Mouse (Mus musculus) neural tube, embryonic 15.5 days (tissue): ENCODE measurements at regions not wholly inside any gene's neighbourhood (a gene's known extent, or its start where the extent isn't known, plus 50 kb on each side); places are given as distances from the start of the nearest gene placed in this dataset.

ENCODE experiments used
- ATAC-seq: fragments of 200-750 bp; cut with Nextera tagmentation; 2 replicates; pipeline ENCODE4 v1.8.0; 2017; ENCODE audit warnings: mild to moderate bottlenecking, moderate TSS enrichment, moderate library complexity; ENCODE audit not compliant: low FRiP score
- H3K27ac ChIP-seq: fragments of 300-500 bp; sonication (generic); replicated peaks from 2 replicates; pipeline ENCODE4 v1.5.1; 2015; ENCODE audit warnings: mild to moderate bottlenecking, inconsistent platforms
- H3K27me3 ChIP-seq: fragments of 300-500 bp; sonication (generic); replicated peaks from 2 replicates; pipeline ENCODE4 v1.6.1; 2015; ENCODE audit warnings: inconsistent platforms
- H3K36me3 ChIP-seq: fragments of 300-500 bp; sonication (generic); 2 replicates; pipeline ENCODE4 v1.6.1; 2015; ENCODE audit warnings: inconsistent platforms
- H3K4me1 ChIP-seq: fragments of 300-500 bp; sonication (generic); 2 replicates; pipeline ENCODE4 v1.6.1; 2015; ENCODE audit warnings: inconsistent platforms
- H3K4me2 ChIP-seq: fragments of 300-500 bp; sonication (generic); 2 replicates; pipeline ENCODE4 v1.6.1; 2015; ENCODE audit warnings: inconsistent platforms, mild to moderate bottlenecking, moderate library complexity
- H3K4me3 ChIP-seq: fragments of 300-500 bp; sonication (generic); replicated peaks from 2 replicates; pipeline ENCODE4 v1.5.1; 2015; ENCODE audit warnings: mild to moderate bottlenecking, inconsistent platforms
- H3K9ac ChIP-seq: fragments of 300-500 bp; sonication (generic); replicated peaks from 2 replicates; pipeline ENCODE4 v1.6.1; 2015; ENCODE audit warnings: mild to moderate bottlenecking, inconsistent platforms
- H3K9me3 ChIP-seq: fragments of 300-500 bp; sonication (generic); replicated peaks from 2 replicates; pipeline ENCODE4 v1.6.1; 2016; ENCODE audit warnings: inconsistent platforms
- WGBS: fragments of 180-500 bp; shearing (Covaris S2); methylation state at CpG from one replicate; pipeline ENCODE4 v1.1.7; 2015; ENCODE audit warnings: mixed read lengths; 5-methylcytosine and 5-hydroxymethylcytosine counted together

DNA sequence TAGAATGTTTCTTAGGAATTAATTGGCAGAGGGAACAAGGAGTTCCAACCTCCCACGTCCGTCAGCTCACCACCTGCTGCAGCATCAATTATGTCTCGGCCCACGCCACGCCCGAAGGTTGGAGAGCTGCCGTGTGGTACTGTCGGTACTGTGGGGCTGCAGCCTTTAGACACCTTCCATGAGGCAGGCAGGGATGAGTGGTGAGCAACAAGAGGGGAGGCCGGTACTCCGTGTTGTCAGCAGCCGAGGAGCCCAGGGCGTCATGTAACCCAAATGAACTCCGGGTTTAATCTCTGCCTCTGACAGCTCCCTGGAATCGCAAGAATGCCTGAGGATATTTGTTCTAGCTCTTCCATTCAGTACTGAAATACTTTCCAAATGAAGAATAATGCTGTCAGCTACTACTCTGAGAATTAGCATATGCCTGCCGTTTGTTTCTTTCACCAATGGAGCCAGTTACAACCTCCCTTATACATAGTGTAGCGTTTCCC is 524.8 kb downstream of the Slc4a3 start:
- H3K36me3 ChIP-seq = no peaks in the 10 kb centered on the region
- no peak overlapping the region for H3K4me3 ChIP-seq
- no peaks in the 10 kb centered on the region for H3K9me3 ChIP-seq
- H3K9ac ChIP-seq = no peak overlapping the region
- H3K4me2 ChIP-seq = no peak overlapping the region
- H3K27ac ChIP-seq = no peak overlapping the region
- no peaks in the 10 kb centered on the region for H3K27me3 ChIP-seq
- peaks cover 20% of the 10 kb centered on the region for H3K4me1 ChIP-seq
- no peak for ATAC-seq
- 72% methylated on average over 16 of the region's 16 CpGs for WGBS

DNA sequence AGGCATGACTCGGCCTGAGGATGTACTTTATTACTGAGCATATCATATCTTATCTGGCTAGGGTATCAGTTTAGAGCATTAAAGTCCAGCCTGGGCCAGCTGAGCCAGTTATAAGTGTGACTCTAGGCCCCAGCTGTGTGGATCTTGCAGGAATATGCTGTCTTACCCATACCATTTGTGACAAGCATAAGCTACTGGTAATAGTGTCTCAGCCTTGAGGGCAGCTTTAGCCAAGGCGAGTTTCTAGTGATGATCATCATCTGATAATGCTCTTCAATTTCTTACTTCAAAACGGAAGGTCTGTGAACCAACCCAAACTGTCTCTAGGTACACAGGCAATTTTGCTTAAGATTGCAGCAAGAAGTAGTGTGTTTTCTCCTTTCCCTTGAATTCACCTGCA is 529.1 kb downstream of the Slc4a3 start:
- H3K4me2 ChIP-seq = no peak overlapping the region
- WGBS = 58% methylated on average over 3 of the region's 3 CpGs
- peak overlapping the region; percentile 72 for H3K27ac ChIP-seq

DNA sequence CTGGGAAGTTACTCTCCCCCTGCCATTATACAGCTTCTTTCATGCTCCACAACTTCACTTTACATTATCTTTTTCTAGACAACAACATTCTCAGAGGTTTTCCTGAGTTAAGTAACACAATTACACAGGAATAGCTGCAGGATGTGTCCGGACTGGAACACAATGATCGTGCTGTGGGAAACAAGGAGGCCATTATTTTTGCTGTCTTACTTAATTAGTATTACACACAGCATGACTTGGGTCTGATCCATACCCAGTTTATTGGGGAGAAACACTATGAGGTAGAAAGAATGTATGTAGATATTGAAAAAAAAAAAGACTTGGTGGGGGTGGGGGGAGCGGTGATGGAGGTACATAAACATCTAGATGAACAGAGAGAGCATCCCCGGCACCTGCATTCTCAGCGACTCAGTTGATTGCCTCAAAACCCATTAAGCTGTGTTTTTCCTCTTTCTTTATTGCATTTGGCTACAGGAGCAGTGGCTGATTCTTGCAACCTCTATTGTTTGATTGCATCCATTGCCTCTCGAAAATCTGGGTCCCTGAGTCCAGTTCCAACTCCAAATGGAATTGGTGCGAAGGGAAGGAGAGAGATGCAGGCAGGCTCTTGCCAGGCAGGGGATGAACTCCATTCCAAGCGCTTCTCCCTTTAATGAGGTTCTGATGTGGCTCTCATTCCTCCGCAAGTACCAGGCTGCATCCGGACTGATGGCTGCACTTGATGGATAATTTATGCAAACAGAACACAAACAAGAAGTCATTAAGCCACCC is 529.8 kb downstream of the Slc4a3 start:
- H3K9me3 ChIP-seq = no peaks in the 10 kb centered on the region
- H3K27ac ChIP-seq = peak overlapping the region; percentile 72
- H3K4me3 ChIP-seq = no peak overlapping the region
- H3K4me1 ChIP-seq = peaks cover 20% of the 10 kb centered on the region
- H3K4me2 ChIP-seq = peak overlapping the region; percentile 42
- peak; percentile 38; the same call in 1 of the 2 replicates for ATAC-seq
- no peak overlapping the region for H3K9ac ChIP-seq
- H3K36me3 ChIP-seq = no peaks in the 10 kb centered on the region
- 11% methylated on average over 10 of the region's 10 CpGs for WGBS
- no peaks in the 10 kb centered on the region for H3K27me3 ChIP-seq

More for the DNA sequence above, 529.1 kb downstream of the Slc4a3 start:
- Histone ChIP-seq H3K36me3 (no peaks in the 10 kb centered on the region), H3K4me3 (no peak overlapping the region), H3K9me3 (no peaks in the 10 kb centered on the region), H3K9ac (no peak overlapping the region), H3K4me1 (peaks cover 23% of the 10 kb centered on the region), H3K27me3 (no peaks in the 10 kb centered on the region)
- no peak for ATAC-seq

DNA sequence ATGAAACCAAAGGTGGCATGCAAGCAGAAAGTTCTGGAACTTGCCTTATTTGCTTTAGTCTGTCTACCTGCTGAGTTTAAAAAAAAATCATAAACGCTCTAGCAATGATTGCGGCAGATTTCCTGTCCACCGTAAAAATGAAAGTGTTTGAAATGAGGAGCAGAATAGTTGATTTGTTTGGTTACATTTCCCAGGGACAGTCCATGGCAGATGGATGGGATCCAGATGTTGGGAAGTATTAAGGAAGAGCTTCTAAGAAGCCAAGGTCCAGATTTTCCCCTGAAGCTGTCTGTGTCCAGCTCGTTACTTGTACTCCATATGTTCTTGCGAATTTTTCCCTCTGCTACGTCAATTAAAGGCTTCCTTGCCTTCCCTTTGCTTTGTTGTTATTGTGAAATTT is 534.2 kb downstream of the Slc4a3 start:
- WGBS = 87% methylated on average over 6 of the region's 6 CpGs
- no peak overlapping the region for H3K27ac ChIP-seq
- peaks cover 14% of the 10 kb centered on the region for H3K4me1 ChIP-seq
- no peak overlapping the region for H3K4me3 ChIP-seq
- no peaks in the 10 kb centered on the region for H3K27me3 ChIP-seq
- H3K9ac ChIP-seq = no peak overlapping the region
- no peak overlapping the region for H3K4me2 ChIP-seq
- H3K9me3 ChIP-seq = no peaks in the 10 kb centered on the region
- no peak for ATAC-seq
- H3K36me3 ChIP-seq = no peaks in the 10 kb centered on the region

DNA sequence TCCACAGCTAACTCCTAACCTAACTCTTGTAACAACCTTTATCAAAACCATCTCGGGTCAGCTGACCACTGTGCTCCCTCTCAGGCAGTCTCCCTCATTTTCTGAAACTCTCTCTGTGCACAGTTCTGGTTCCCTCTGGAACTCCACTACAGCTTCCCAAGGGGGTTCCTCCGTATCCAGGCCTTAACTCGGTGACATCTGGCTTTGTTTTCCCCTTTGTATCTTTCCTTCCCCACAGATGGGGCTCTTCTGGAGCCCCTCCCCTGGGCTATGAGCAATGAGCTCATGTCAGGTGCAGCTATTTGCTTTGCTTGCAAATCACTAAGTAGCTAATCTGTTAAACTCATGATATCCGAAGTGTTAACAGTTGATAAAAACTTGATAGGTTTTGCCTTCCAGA is 535.6 kb downstream of the Slc4a3 start:
- Histone ChIP-seq H3K36me3 (no peaks in the 10 kb centered on the region), H3K4me3 (no peak overlapping the region), H3K27ac (no peak overlapping the region), H3K27me3 (no peaks in the 10 kb centered on the region), H3K4me1 (0 out of 2 replicates have a peak, but pooled peaks cover 3% of the 10 kb centered on the region), H3K9me3 (no peaks in the 10 kb centered on the region), H3K9ac (no peak overlapping the region), H3K4me2 (no peak overlapping the region)
- WGBS = 44% methylated on average over 4 of the region's 4 CpGs
- no peak for ATAC-seq

DNA sequence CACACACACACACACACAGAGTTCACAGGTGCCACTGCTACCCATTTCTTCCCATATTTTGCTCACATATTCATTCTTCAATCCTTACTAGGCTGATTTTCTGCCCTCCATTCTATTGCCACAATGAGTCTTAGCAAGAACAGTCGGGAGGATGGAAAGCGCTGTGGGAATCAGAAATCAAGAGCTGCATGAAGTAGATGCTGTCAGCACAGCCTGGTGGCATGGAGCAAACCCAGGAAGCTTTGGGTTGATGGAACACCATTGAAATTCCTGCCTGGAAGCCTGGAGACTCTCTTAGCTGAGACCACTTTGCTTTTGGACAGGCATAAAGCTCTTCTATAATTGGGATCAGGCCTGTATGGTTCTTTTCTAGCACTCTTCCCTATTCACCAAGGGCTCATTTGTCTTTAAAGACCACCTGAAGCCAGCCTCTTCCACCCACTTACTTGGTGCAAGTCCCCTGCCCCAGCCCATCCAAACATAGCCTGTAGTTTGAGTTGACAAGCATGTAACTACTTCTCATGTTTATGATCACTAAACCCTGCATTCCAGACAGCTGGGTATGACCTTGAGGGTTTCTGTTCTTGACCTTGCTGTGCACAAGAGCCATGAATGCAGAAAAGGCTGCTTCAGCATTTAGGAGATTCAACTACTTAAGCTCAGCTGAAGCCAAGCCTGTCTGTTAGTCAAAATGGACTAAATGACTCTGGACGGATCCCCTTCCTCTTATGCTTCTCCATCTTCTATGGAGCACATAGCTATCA is 537.4 kb downstream of the Slc4a3 start:
- WGBS = 98% methylated on average over 3 of the region's 3 CpGs
- Histone ChIP-seq H3K9me3 (no peaks in the 10 kb centered on the region), H3K27ac (no peak overlapping the region), H3K9ac (no peak overlapping the region), H3K36me3 (no peaks in the 10 kb centered on the region), H3K4me3 (no peak overlapping the region), H3K4me1 (no peaks in the 10 kb centered on the region), H3K4me2 (no peak overlapping the region), H3K27me3 (no peaks in the 10 kb centered on the region)
- no peak for ATAC-seq

GRCm38 (mm10) chr1:76091031-76091430 is 545.0 kb downstream of the Slc4a3 start:
- no peaks in the 10 kb centered on the region for H3K27me3 ChIP-seq
- peaks cover 8% of the 10 kb centered on the region for H3K4me1 ChIP-seq
- H3K36me3 ChIP-seq = no peaks in the 10 kb centered on the region
- no peak overlapping the region for H3K27ac ChIP-seq
- no peak overlapping the region for H3K4me3 ChIP-seq
- H3K9ac ChIP-seq = no peak overlapping the region
- WGBS = 11% methylated on average over 5 of the region's 5 CpGs
- no peak overlapping the region for H3K4me2 ChIP-seq
- ATAC-seq = no peak
- no peaks in the 10 kb centered on the region for H3K9me3 ChIP-seq

- H3K9ac ChIP-seq = no peak overlapping the region
- no peaks in the 10 kb centered on the region for H3K27me3 ChIP-seq
- H3K4me3 ChIP-seq = no peak overlapping the region
- H3K36me3 ChIP-seq = no peaks in the 10 kb centered on the region
- H3K9me3 ChIP-seq = no peaks in the 10 kb centered on the region
- H3K4me2 ChIP-seq = no peak overlapping the region
- WGBS = 73% methylated on average over 3 of the region's 3 CpGs
- H3K4me1 ChIP-seq = peaks cover 18% of the 10 kb centered on the region
- no peak for ATAC-seq
- no peak overlapping the region for H3K27ac ChIP-seq
Observed at GRCm38 (mm10) chr1:76113281-76113680, 567.2 kb downstream of the Slc4a3 start.

DNA sequence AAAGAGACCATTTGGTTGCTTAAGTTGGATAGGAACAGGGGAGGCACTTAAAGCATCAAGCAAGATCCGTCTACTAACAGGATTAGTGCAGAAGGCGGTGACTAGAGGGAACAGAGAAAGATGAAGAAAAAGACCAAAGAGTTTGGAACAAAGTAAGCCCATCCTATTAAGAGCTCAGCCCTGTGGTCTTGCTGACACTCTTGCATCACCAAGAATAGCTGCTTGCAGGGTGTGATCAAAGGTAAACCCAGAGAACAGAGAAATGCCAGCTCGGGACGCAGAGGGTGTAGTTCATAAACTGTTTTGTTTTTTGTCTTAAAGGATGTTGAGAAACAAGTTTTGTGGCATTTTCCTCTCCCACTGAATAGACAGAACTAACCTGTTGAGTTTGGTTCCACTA is 574.8 kb downstream of the Slc4a3 start:
- Histone ChIP-seq H3K36me3 (no peaks in the 10 kb centered on the region), H3K4me3 (no peak overlapping the region), H3K27me3 (no peaks in the 10 kb centered on the region), H3K27ac (no peak overlapping the region), H3K4me2 (no peak overlapping the region), H3K9ac (no peak overlapping the region), H3K9me3 (no peaks in the 10 kb centered on the region), H3K4me1 (no peaks in the 10 kb centered on the region)
- 85% methylated on average over 4 of the region's 4 CpGs for WGBS
- ATAC-seq = no peak

- no peaks in the 10 kb centered on the region for H3K4me1 ChIP-seq
- no peak overlapping the region for H3K4me3 ChIP-seq
- no peak overlapping the region for H3K9ac ChIP-seq
- WGBS = 64% methylated on average over 4 of the region's 4 CpGs
- H3K9me3 ChIP-seq = no peaks in the 10 kb centered on the region
- no peaks in the 10 kb centered on the region for H3K27me3 ChIP-seq
- no peak overlapping the region for H3K4me2 ChIP-seq
- ATAC-seq = no peak
- H3K36me3 ChIP-seq = no peaks in the 10 kb centered on the region
- H3K27ac ChIP-seq = no peak overlapping the region
Observed at GRCm38 (mm10) chr1:76130353-76130752, 584.3 kb downstream of the Slc4a3 start.

DNA sequence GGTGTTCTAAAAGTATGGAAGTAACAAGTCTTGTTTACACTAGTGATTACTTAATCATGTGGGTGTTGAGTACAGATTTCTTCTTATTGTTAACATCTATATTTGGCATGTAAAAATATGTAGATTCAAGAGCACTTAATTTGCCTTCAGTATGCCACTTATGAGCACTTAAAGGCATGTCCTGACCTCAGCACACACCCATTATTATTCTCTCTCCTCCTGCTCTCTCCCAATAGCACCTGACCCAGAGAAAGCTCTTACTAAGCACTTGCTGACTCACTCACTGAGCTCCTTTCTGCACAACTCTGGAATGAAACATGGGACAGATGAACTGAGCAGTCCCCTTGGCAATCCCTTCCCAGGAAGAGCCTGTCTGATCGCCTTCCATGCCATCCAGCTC is 590.7 kb downstream of the Slc4a3 start:
- no peak for ATAC-seq
- Histone ChIP-seq H3K9me3 (no peaks in the 10 kb centered on the region), H3K4me1 (peaks cover 8% of the 10 kb centered on the region; the same call in 1 of the 2 replicates), H3K27ac (no peak overlapping the region), H3K4me2 (no peak overlapping the region), H3K36me3 (no peaks in the 10 kb centered on the region), H3K4me3 (no peak overlapping the region), H3K9ac (no peak overlapping the region), H3K27me3 (no peaks in the 10 kb centered on the region)
- WGBS = 83% methylated on average over 1 of the region's 1 CpGs

DNA sequence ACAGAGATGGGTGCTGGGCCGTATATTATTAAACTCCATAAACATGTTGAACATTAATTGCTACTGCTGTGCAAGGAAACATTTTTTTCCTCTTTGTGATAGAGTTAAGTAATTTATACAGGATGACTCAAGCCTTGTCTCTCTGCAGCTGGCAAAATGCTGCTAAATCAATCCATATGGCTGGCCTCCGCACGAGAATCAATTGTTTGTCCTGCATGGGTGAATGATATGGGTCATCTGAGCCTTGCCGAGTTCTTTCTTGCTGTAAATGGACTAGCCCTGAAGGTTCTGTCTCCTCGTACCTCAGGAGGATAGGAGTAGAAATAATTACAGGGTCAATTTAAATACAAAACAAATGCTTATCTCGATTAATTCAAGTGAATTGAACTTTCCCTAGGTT is 591.6 kb downstream of the Slc4a3 start:
- no peaks in the 10 kb centered on the region for H3K9me3 ChIP-seq
- no peak overlapping the region for H3K9ac ChIP-seq
- no peak overlapping the region for H3K27ac ChIP-seq
- no peak for ATAC-seq
- H3K4me3 ChIP-seq = no peak overlapping the region
- H3K27me3 ChIP-seq = no peaks in the 10 kb centered on the region
- H3K4me1 ChIP-seq = peaks cover 8% of the 10 kb centered on the region; the same call in 1 of the 2 replicates
- no peaks in the 10 kb centered on the region for H3K36me3 ChIP-seq
- 28% methylated on average over 6 of the region's 6 CpGs for WGBS
- H3K4me2 ChIP-seq = no peak overlapping the region
